Mouse (Mus musculus): ENCODE measurements at regions not wholly inside any gene's neighbourhood (a gene's known extent, or its start where the extent isn't known, plus 50 kb on each side); places are given as distances from the start of the nearest gene placed in this dataset.

- Histone ChIP-seq H3K9ac (no peak overlapping the region), H3K36me3 (no peaks in the 10 kb centered on the region), H3K4me1 (replicated peaks) (peaks cover 11% of the 10 kb centered on the region), H3K27me3 (no peaks in the 10 kb centered on the region), H3K4me3 (no peak overlapping the region), H3K9me3 (no peaks in the 10 kb centered on the region), H3K27ac (replicated peaks) (no peak overlapping the region), H3K4me2 (no peak overlapping the region)
- ATAC-seq (ENCODE audit: low read depth): 0 out of 2 replicates have a peak, but pooled peaks have one; percentile 11
- WGBS: 45% methylated on average over 11 of the region's 11 CpGs
Measured at GRCm38 (mm10) chr9:86186751-86187747, 277.7 kb downstream of the Ube2cbp start.

- no peak for ATAC-seq (ENCODE audit: low read depth)
Measured at GRCm38 (mm10) chr9:86188873-86189272, 275.9 kb downstream of the Ube2cbp start.

DNA sequence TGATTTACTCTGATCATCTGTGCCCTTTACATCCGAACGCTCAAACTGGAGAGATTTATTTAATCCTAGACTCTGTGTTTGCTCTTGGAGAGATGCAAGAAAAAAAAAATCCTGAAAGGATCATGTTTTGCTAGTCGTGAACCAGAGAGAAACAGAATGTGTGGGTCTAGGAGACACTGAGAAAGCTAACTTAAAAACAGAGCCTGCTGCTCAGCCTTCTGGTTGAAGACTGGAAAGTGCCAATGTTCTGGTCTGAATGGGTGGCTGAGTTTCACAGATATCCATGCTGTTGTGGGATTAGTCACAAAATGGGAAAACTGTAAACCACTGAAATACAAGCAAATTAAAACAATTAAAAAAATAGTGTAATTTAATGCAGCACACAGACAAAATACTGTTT is 259.7 kb downstream of the Ube2cbp start:
- H3K9ac ChIP-seq: no peak overlapping the region
- H3K27me3 ChIP-seq: no peaks in the 10 kb centered on the region
- no peaks in the 10 kb centered on the region for H3K36me3 ChIP-seq
- no peak overlapping the region for H3K4me2 ChIP-seq
- H3K4me1 ChIP-seq (replicated peaks): no peaks in the 10 kb centered on the region
- WGBS: 67% methylated on average over 3 of the region's 3 CpGs
- no peaks in the 10 kb centered on the region for H3K9me3 ChIP-seq
- ATAC-seq (ENCODE audit: low read depth): no peak
- no peak overlapping the region for H3K27ac ChIP-seq (replicated peaks)
- no peak overlapping the region for H3K4me3 ChIP-seq

More at GRCm38 (mm10) chr9:86188873-86189272, 275.9 kb downstream of the Ube2cbp start:
- Histone ChIP-seq H3K4me1 (replicated peaks) (peaks cover 11% of the 10 kb centered on the region), H3K4me2 (no peak overlapping the region), H3K36me3 (no peaks in the 10 kb centered on the region), H3K27ac (replicated peaks) (no peak overlapping the region), H3K4me3 (no peak overlapping the region), H3K9me3 (no peaks in the 10 kb centered on the region), H3K27me3 (no peaks in the 10 kb centered on the region), H3K9ac (no peak overlapping the region)
- 16% methylated on average over 2 of the region's 2 CpGs for WGBS

DNA sequence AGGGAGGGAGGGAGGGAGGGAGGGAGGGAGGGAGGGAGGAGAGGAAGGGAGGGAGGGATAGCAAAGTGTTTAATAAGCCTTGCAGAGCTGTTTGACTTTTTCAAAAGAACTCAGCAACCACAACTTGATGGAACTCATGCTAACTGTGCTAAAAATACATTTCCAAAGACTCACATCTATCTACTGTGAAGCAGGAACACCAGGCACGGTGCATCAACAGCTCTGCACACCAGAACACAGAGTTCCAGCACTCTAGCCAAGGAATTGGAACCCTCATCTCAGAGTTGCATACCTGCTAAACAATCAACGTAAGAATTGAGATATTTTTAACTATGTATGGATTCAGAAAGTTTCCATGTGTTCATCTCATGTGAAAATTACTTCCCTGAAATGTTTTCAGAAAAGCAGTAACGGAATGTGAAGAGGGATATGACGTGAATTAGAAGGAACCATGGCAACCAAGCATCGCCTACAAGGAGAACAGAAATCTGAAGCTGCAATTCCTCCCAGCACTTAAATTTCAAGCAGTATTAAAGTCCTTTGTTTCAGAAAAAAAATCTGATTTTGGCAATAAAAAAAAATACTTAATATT is 256.3 kb downstream of the Ube2cbp start:
- H3K27me3 ChIP-seq: no peaks in the 10 kb centered on the region
- no peaks in the 10 kb centered on the region for H3K36me3 ChIP-seq
- no peak overlapping the region for H3K27ac ChIP-seq (replicated peaks)
- H3K4me1 ChIP-seq (replicated peaks): no peaks in the 10 kb centered on the region
- H3K9ac ChIP-seq: no peak overlapping the region
- no peak overlapping the region for H3K4me3 ChIP-seq
- no peak overlapping the region for H3K4me2 ChIP-seq
- ATAC-seq (ENCODE audit: low read depth): no peak
- WGBS: 87% methylated on average over 5 of the region's 5 CpGs
- H3K9me3 ChIP-seq: no peaks in the 10 kb centered on the region

GRCm38 (mm10) chr9:86211267-86211666 is 253.5 kb downstream of the Ube2cbp start:
- Histone ChIP-seq H3K36me3 (no peaks in the 10 kb centered on the region), H3K9me3 (peaks cover 7% of the 10 kb centered on the region; the same call in 1 of the 2 replicates), H3K27me3 (no peaks in the 10 kb centered on the region), H3K4me2 (no peak overlapping the region), H3K4me3 (no peak overlapping the region), H3K4me1 (replicated peaks) (no peaks in the 10 kb centered on the region), H3K9ac (no peak overlapping the region), H3K27ac (replicated peaks) (no peak overlapping the region)
- ATAC-seq (ENCODE audit: low read depth): no peak
- whole genome bisulfite sequencing: 96% methylated on average over 3 of the region's 3 CpGs

DNA sequence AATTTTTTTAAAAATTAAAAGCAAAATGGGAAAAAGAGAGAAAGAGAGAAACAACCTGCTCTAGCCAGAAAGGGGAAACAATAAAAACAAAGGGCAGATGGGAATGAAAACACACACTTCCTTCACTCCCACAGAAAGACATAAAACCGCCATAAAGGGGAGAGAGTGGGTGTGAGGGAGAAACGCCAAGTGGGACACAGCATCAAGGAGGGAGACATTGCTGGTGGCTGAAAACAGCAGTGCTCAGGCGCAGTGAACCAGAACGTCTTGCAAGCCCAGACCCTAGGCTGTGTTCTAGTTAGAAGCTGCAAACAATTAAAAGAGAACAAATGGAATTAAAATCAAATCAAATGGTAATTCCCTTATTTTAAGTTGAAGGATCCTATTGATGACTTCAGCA is 245.1 kb downstream of the Ube2cbp start:
- Histone ChIP-seq H3K9ac (no peak overlapping the region), H3K9me3 (peaks cover 14% of the 10 kb centered on the region), H3K27ac (replicated peaks) (no peak overlapping the region), H3K27me3 (no peaks in the 10 kb centered on the region), H3K36me3 (no peaks in the 10 kb centered on the region), H3K4me3 (no peak overlapping the region), H3K4me2 (no peak overlapping the region), H3K4me1 (replicated peaks) (no peaks in the 10 kb centered on the region)
- WGBS: 73% methylated on average over 4 of the region's 4 CpGs
- no peak for ATAC-seq (ENCODE audit: low read depth)

- WGBS: 50% methylated on average over 3 of the region's 3 CpGs
- Histone ChIP-seq H3K4me1 (replicated peaks) (no peaks in the 10 kb centered on the region), H3K4me3 (no peak overlapping the region), H3K27ac (replicated peaks) (no peak overlapping the region), H3K27me3 (no peaks in the 10 kb centered on the region), H3K36me3 (no peaks in the 10 kb centered on the region), H3K9ac (no peak overlapping the region), H3K9me3 (no peaks in the 10 kb centered on the region), H3K4me2 (no peak overlapping the region)
- no peak; the same call in 1 of the 2 replicates for ATAC-seq (ENCODE audit: low read depth)
Measured at GRCm38 (mm10) chr9:86224530-86224929, 240.2 kb downstream of the Ube2cbp start.

DNA sequence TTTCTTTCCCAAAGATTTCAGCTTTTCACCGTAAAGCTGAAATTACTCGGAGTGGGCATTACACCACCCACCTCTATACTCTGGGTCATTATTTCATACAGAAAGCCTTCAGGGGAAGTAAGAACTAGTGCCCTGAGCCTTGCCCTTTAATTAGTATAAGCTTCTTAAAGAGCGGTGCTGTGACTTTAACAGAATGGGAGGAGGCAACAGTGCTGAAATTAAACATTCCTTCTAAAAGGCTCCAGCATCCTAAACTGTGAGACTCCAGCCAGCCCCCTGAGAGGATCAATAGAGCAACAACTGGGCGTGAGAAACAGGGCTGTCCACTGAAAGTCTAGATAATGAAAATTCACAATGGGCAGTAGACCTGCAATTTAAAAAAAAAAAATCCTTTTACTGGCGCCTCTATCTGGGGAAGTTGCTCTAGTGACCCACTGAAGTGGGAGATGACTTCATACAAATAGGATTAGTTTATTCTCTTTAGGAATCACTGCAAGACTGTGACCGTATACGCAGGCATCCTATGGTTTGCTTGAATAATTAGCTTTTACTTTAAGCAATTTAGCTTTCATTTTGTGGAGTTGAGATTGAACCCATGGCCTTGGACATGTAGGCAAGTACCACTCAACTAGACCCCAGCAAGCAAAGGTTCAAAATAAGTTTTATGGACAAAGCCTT is 233.9 kb downstream of the Ube2cbp start:
- 32% methylated on average over 7 of the region's 7 CpGs for WGBS
- H3K36me3 ChIP-seq: no peaks in the 10 kb centered on the region
- no peak for ATAC-seq (ENCODE audit: low read depth)

GRCm38 (mm10) chr9:86231692-86232091 is 233.1 kb downstream of the Ube2cbp start:
- no peaks in the 10 kb centered on the region for H3K36me3 ChIP-seq
- no peak overlapping the region for H3K4me2 ChIP-seq
- H3K27ac ChIP-seq (replicated peaks): no peak overlapping the region
- H3K4me3 ChIP-seq: no peak overlapping the region
- H3K4me1 ChIP-seq (replicated peaks): peaks cover 11% of the 10 kb centered on the region
- no peaks in the 10 kb centered on the region for H3K9me3 ChIP-seq
- 42% methylated on average over 5 of the region's 5 CpGs for WGBS
- H3K9ac ChIP-seq: no peak overlapping the region
- H3K27me3 ChIP-seq: no peaks in the 10 kb centered on the region
- no peak for ATAC-seq (ENCODE audit: low read depth)

More for the DNA sequence above, 233.9 kb downstream of the Ube2cbp start:
- no peaks in the 10 kb centered on the region for H3K27me3 ChIP-seq
- H3K4me1 ChIP-seq (replicated peaks): peaks cover 11% of the 10 kb centered on the region
- H3K4me3 ChIP-seq: no peak overlapping the region
- H3K4me2 ChIP-seq: no peak overlapping the region
- no peak overlapping the region for H3K9ac ChIP-seq
- no peaks in the 10 kb centered on the region for H3K9me3 ChIP-seq
- no peak overlapping the region for H3K27ac ChIP-seq (replicated peaks)

DNA sequence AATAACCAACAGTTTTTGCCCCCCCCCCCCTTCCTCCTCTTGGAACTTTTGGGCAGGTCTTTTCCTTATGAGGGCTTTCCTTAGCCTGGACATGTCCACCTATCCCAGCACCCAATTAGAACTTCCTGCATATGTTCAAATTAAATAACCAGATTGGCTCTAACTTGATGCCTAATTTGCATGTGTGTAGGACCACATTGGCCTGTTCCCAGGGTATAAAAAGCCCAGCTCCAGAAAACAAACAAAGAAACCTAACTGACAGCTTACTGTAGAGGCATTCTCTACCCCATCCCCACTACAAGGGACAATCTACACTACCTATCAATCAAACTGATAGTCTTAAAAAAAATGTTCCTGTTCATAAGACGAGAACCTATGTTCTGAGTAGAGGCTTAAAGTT is 232.6 kb downstream of the Ube2cbp start:
- Histone ChIP-seq H3K4me1 (replicated peaks) (peaks cover 11% of the 10 kb centered on the region), H3K27ac (replicated peaks) (no peak overlapping the region), H3K9me3 (no peaks in the 10 kb centered on the region), H3K9ac (no peak overlapping the region), H3K36me3 (no peaks in the 10 kb centered on the region), H3K27me3 (no peaks in the 10 kb centered on the region), H3K4me2 (no peak overlapping the region), H3K4me3 (no peak overlapping the region)
- no peak for ATAC-seq (ENCODE audit: low read depth)
- 59% methylated on average over 1 of the region's 1 CpGs for WGBS

DNA sequence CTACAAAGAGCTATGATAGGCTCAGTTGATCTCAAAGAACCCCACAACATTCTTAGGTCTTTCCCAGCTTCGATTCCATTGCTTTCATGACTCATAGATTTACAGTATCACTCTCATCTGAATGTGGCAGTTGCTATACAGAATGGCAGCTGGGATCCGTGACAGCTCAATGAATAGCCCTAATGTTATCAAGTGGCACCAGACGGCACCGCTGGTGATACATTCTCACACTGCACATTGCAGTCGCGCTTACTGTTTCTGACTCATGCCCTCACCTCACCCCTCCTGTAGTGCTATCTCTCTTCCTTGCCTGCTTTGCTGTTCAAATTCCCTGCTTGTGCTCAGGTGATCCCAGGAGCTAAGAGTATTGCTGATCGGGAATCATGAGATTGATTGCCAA is 231.0 kb downstream of the Ube2cbp start:
- no peak overlapping the region for H3K4me3 ChIP-seq
- H3K4me2 ChIP-seq: no peak overlapping the region
- no peak for ATAC-seq (ENCODE audit: low read depth)
- 80% methylated on average over 7 of the region's 7 CpGs for WGBS
- H3K27me3 ChIP-seq: no peaks in the 10 kb centered on the region
- H3K27ac ChIP-seq (replicated peaks): no peak overlapping the region
- H3K36me3 ChIP-seq: no peaks in the 10 kb centered on the region
- no peak overlapping the region for H3K9ac ChIP-seq
- no peaks in the 10 kb centered on the region for H3K9me3 ChIP-seq
- H3K4me1 ChIP-seq (replicated peaks): peaks cover 11% of the 10 kb centered on the region

DNA sequence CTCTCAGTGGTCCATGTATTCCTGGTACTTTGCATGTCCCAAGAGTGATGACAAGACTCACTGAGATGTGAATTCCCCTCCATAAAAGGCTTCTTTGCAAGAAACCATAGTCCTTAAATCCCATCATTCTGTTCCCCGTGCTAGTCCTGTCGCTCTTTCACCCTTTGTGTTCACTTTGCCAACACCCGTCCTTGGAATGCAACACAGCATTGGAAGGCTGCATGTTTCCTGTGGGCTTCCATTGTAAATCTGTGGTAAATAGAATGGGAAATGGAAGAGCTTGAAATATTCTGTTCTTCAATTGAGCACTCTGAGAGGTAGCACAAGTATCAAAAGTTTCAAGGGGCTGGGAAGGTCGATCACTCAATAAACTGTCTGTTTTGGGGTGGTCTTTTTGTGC is 226.1 kb downstream of the Ube2cbp start:
- Histone ChIP-seq H3K36me3 (no peaks in the 10 kb centered on the region), H3K4me3 (no peak overlapping the region), H3K27ac (replicated peaks) (no peak overlapping the region), H3K9ac (no peak overlapping the region), H3K4me2 (no peak overlapping the region), H3K27me3 (no peaks in the 10 kb centered on the region), H3K4me1 (replicated peaks) (peaks cover 4% of the 10 kb centered on the region; the same call in 1 of the 2 replicates), H3K9me3 (no peaks in the 10 kb centered on the region)
- ATAC-seq (ENCODE audit: low read depth): no peak
- 69% methylated on average over 4 of the region's 4 CpGs for WGBS
